Mouse (Mus musculus): ENCODE measurements around the gene Mipol1.

- TF ChIP-seq GATA1 (IDR thresholded peaks at IDR 0.05; ENCODE audit: borderline replicate concordance, low read length) (no peak), FLI1 (IDR thresholded peaks at IDR 0.05; ENCODE audit: low read length) (no peak)
Measured at GRCm38 (mm10) chr12:57539551-57539985, 309.3 kb downstream of the Mipol1 start.
